Mouse (Mus musculus) frontal cortex, postnatal 36 days (tissue): ENCODE results near the gene Thsd4.

Source experiments
- DNase-seq, 2 experiments: peaks; one replicate each; pipeline ENCODE4 v3.0.0; 2022; ENCODE audit warnings: low spot score in 2 of 2

Gene Thsd4

GRCm38 (mm10) chr9:60517148-60517547 lies 4.7 kb downstream of the Thsd4 start:
- DNase-seq = no peak

- DNase-seq = no peak
Observed at GRCm38 (mm10) chr9:60516379-60516778, 5.5 kb downstream of the Thsd4 start.

GRCm38 (mm10) chr9:60513329-60513788 lies 8.5 kb downstream of the Thsd4 start:
- peak in 1 of 2 experiments; percentile 12 for DNase-seq

GRCm38 (mm10) chr9:60510876-60511275 lies 11.0 kb downstream of the Thsd4 start:
- no peak for DNase-seq

- no peak for DNase-seq
Observed at GRCm38 (mm10) chr9:60506136-60506535, 15.7 kb downstream of the Thsd4 start.

- DNase-seq = no peak
Observed at GRCm38 (mm10) chr9:60504378-60505285, 17.2 kb downstream of the Thsd4 start.

GRCm38 (mm10) chr9:60502220-60502619 lies 19.6 kb downstream of the Thsd4 start:
- no peak for DNase-seq

GRCm38 (mm10) chr9:60501504-60502179 lies 20.2 kb downstream of the Thsd4 start:
- no peak for DNase-seq

GRCm38 (mm10) chr9:60492275-60492974 lies 29.4 kb downstream of the Thsd4 start:
- DNase-seq = no peak

- no peak for DNase-seq
Observed at GRCm38 (mm10) chr9:60491489-60492100, 30.3 kb downstream of the Thsd4 start.

GRCm38 (mm10) chr9:60491079-60491478 lies 30.8 kb downstream of the Thsd4 start:
- no peak for DNase-seq

GRCm38 (mm10) chr9:60488816-60489215 lies 33.0 kb downstream of the Thsd4 start:
- DNase-seq = no peak

GRCm38 (mm10) chr9:60482165-60482564 lies 39.7 kb downstream of the Thsd4 start:
- DNase-seq = no peak

- no peak for DNase-seq
Observed at GRCm38 (mm10) chr9:60480052-60480451, 41.8 kb downstream of the Thsd4 start.

- DNase-seq = no peak
Observed at GRCm38 (mm10) chr9:60478806-60479205, 43.0 kb downstream of the Thsd4 start.

- DNase-seq = no peak
Observed at GRCm38 (mm10) chr9:60477991-60478750, 43.7 kb downstream of the Thsd4 start.

GRCm38 (mm10) chr9:60460010-60460982 lies 61.5 kb downstream of the Thsd4 start:
- no peak for DNase-seq

GRCm38 (mm10) chr9:60458468-60458962 lies 63.3 kb downstream of the Thsd4 start:
- peak; percentile 20 to 22 for DNase-seq

GRCm38 (mm10) chr9:60457359-60458210 lies 64.3 kb downstream of the Thsd4 start:
- DNase-seq = peak; percentile 28 to 31
